In the genomic region with DNA sequence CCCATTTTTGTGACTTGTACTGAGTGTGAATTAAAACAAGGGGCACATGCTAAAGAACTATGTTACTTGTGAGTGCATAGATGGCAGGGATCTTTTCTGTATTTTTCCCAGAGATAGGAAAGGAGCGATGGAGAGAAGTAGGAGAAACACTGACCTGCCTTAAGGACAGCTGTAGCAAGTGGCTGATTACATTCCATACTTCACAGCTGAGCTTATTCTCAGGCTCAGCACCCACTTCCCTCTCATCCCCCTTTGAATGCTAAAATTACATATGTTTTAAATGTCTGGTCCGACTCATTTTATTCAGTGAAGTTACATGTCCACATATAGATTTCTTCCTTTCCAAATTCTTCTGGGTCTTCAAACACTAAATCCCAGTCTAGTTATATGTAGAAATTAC, we compare ENCODE assay signal across 18 mouse cellular contexts.
DNase-seq lines count a peak whose midpoint lies in the region; ATAC-seq lines count a peak whose summit lies in the region.
"Had no signal": no experiment of that assay in that cellular context is flagged by ENCODE, and none has a peak within 500 bp of the region (broad histone marks: within the 10 kb centered on the region; RNA-seq: fewer than 3 reads in every experiment).

No protein-coding gene starts in this region.

- no peak overlapping the region for H3K9ac ChIP-seq in midbrain, embryonic 11.5 days (ENCODE audit: low read length)
- H3K9ac ChIP-seq in midbrain, embryonic 13.5 days (replicated peaks), result no peak overlapping the region
- H3K9ac ChIP-seq: embryonic facial prominence, embryonic 12.5 days; forebrain, embryonic 13.5 days; forebrain, embryonic 15.5 days; forebrain, postnatal 0 days had no signal

- DNase-seq in frontal cortex, postnatal 14 days (ENCODE audit: low spot score in 2 of 2), result no peak
- peak; percentile 71 for DNase-seq in midbrain, embryonic 11.5 days (ENCODE audit: low spot score, missing footprints)
- no peak for DNase-seq in B cell, adult 2 months
- DNase-seq: adrenal gland, adult 2 months; adrenal gland, postnatal 10 days; adrenal gland, postnatal 25 days; cerebellum, adult 11-12 months; cerebellum, adult 2 months; cerebellum, adult 9-10 months; cerebellum, postnatal 10 days; cerebellum, postnatal 25 days; forebrain, postnatal 0 days had no signal

- no peak overlapping the region for H3K4me2 ChIP-seq in midbrain, embryonic 11.5 days
- no peak overlapping the region for H3K4me2 ChIP-seq in midbrain, embryonic 13.5 days (replicated peaks)
- H3K4me2 ChIP-seq: embryonic facial prominence, embryonic 12.5 days; forebrain, embryonic 13.5 days; forebrain, embryonic 15.5 days had no signal

- H3K27ac ChIP-seq in midbrain, embryonic 11.5 days (ENCODE audit: low read depth, low read length), result no peak overlapping the region
- H3K27ac ChIP-seq in midbrain, embryonic 13.5 days, result no peak overlapping the region
- H3K27ac ChIP-seq: embryonic facial prominence, embryonic 10.5 days; embryonic facial prominence, embryonic 12.5 days; forebrain, embryonic 13.5 days; forebrain, embryonic 15.5 days had no signal

- no peak overlapping the region for H3K4me3 ChIP-seq in midbrain, embryonic 11.5 days (ENCODE audit: low read depth, low read length)
- H3K4me3 ChIP-seq in midbrain, embryonic 13.5 days (replicated peaks), result no peak overlapping the region
- H3K4me3 ChIP-seq: embryonic facial prominence, embryonic 10.5 days; embryonic facial prominence, embryonic 12.5 days; forebrain, embryonic 13.5 days; forebrain, embryonic 15.5 days had no signal

- 96% methylated on average over 2 of the region's 2 CpGs for WGBS in midbrain, embryonic 11.5 days
- 93% methylated on average over 2 of the region's 2 CpGs for WGBS in midbrain, embryonic 13.5 days

- H3K27me3 ChIP-seq in midbrain, embryonic 11.5 days (ENCODE audit: control insufficient read depth, insufficient read depth, low read length), result no peaks in the 10 kb centered on the region
- H3K27me3 ChIP-seq in midbrain, embryonic 13.5 days, result no peaks in the 10 kb centered on the region
- H3K27me3 ChIP-seq: embryonic facial prominence, embryonic 12.5 days; forebrain, embryonic 13.5 days; forebrain, embryonic 15.5 days had no signal

- H3K4me1 ChIP-seq in midbrain, embryonic 11.5 days (ENCODE audit: control insufficient read depth, insufficient read depth, low read length), result no peaks in the 10 kb centered on the region
- no peaks in the 10 kb centered on the region for H3K4me1 ChIP-seq in midbrain, embryonic 13.5 days (replicated peaks)
- H3K4me1 ChIP-seq: embryonic facial prominence, embryonic 10.5 days; embryonic facial prominence, embryonic 12.5 days; forebrain, embryonic 13.5 days; forebrain, embryonic 15.5 days had no signal

- no peaks in the 10 kb centered on the region for H3K9me3 ChIP-seq in midbrain, embryonic 11.5 days (ENCODE audit: control insufficient read depth, low read length)
- H3K9me3 ChIP-seq in midbrain, embryonic 13.5 days, result no peaks in the 10 kb centered on the region
- H3K9me3 ChIP-seq: embryonic facial prominence, embryonic 10.5 days; embryonic facial prominence, embryonic 12.5 days; forebrain, embryonic 13.5 days; forebrain, embryonic 15.5 days had no signal

- no peaks in the 10 kb centered on the region for H3K36me3 ChIP-seq in midbrain, embryonic 11.5 days (ENCODE audit: control insufficient read depth, insufficient read depth, low read length)
- H3K36me3 ChIP-seq in midbrain, embryonic 13.5 days, result no peaks in the 10 kb centered on the region
- H3K36me3 ChIP-seq: embryonic facial prominence, embryonic 10.5 days; embryonic facial prominence, embryonic 12.5 days; forebrain, embryonic 15.5 days had no signal

- ATAC-seq in frontal cortex, adult (ENCODE audit: low TSS enrichment), result peak; percentile 96
- ATAC-seq in midbrain, embryonic 11.5 days (ENCODE audit: low FRiP score), result no peak
- no peak for ATAC-seq in midbrain, embryonic 13.5 days
- ATAC-seq: forebrain, embryonic 13.5 days; forebrain, embryonic 15.5 days; forebrain, postnatal 0 days had no signal
